Mouse (Mus musculus) stomach, embryonic 15.5 days (tissue): ENCODE measurements around the gene Mast2. TPM values are rescaled to one million over a fixed set of nuclear protein-coding genes. Genes with fewer than 3 reads are reported as not detected.

Experiments
- ATAC-seq: fragments of 200-750 bp; cut with Nextera tagmentation; 2 replicates; pipeline ENCODE4 v1.8.0; 2017; ENCODE audit warnings: low read depth, moderate number of reproducible peaks, moderate TSS enrichment; ENCODE audit not compliant: insufficient read depth, low FRiP score
- H3K27ac ChIP-seq: fragments of 300-500 bp; sonication (generic); 2 replicates; pipeline ENCODE4 v1.5.1; 2015; ENCODE audit warnings: mild to moderate bottlenecking, inconsistent platforms
- H3K27me3 ChIP-seq: fragments of 300-500 bp; sonication (generic); replicated peaks from 2 replicates; pipeline ENCODE4 v1.6.1; 2015; ENCODE audit warnings: inconsistent platforms
- H3K36me3 ChIP-seq: fragments of 300-500 bp; sonication (generic); 2 replicates; pipeline ENCODE4 v1.6.1; 2015; ENCODE audit warnings: inconsistent platforms
- H3K4me1 ChIP-seq: fragments of 300-500 bp; sonication (generic); 2 replicates; pipeline ENCODE4 v1.6.1; 2015; ENCODE audit warnings: inconsistent platforms
- H3K4me2 ChIP-seq: fragments of 300-500 bp; sonication (generic); 2 replicates; pipeline ENCODE4 v1.6.1; 2015; ENCODE audit warnings: mild to moderate bottlenecking, inconsistent platforms
- H3K4me3 ChIP-seq: fragments of 300-500 bp; sonication (generic); replicated peaks from 2 replicates; pipeline ENCODE4 v1.5.1; 2015; ENCODE audit warnings: inconsistent platforms
- H3K9ac ChIP-seq: fragments of 300-500 bp; sonication (generic); 2 replicates; pipeline ENCODE4 v1.6.1; 2015; ENCODE audit warnings: inconsistent platforms
- H3K9me3 ChIP-seq: fragments of 300-500 bp; sonication (generic); 2 replicates; pipeline ENCODE4 v1.6.1; 2016; ENCODE audit warnings: inconsistent platforms
- WGBS: fragments of 180-500 bp; shearing (Covaris S2); methylation state at CpG from one replicate; pipeline ENCODE4 v1.1.7; 2015; 5-methylcytosine and 5-hydroxymethylcytosine counted together
- polyA plus RNA-seq: library from polyadenylated mRNA; unstranded; fragments of >200 nt; fragmentation: Nextera tagmentation; extraction: Ambion mirVana; gene quantifications from 2 replicates; pipeline ENCODE4 v1.2.1, GENCODE M21; 2015

Mast2 gene
- polyA plus RNA-seq, 1 experiment from 2014 or later = 13.0 TPM

- H3K27ac ChIP-seq = no peak overlapping the region
- 88% methylated on average over 3 of the region's 3 CpGs for WGBS
- H3K9ac ChIP-seq = no peak overlapping the region
- 0 out of 2 replicates have a peak overlapping the region, but pooled peaks have one; percentile 58 for H3K4me2 ChIP-seq
- no peaks in the 10 kb centered on the region for H3K36me3 ChIP-seq
- no peak for ATAC-seq
- no peaks in the 10 kb centered on the region for H3K9me3 ChIP-seq
- peaks cover 6% of the 10 kb centered on the region for H3K4me1 ChIP-seq
- no peaks in the 10 kb centered on the region for H3K27me3 ChIP-seq
- H3K4me3 ChIP-seq = 0 out of 2 replicates have a peak overlapping the region, but pooled peaks have one; percentile 92
These were observed 2.0 kb downstream of the Mast2 start for GRCm38 (mm10) chr4:116461943-116462342.

GRCm38 (mm10) chr4:116451553-116451952 is 12.4 kb downstream of the Mast2 start:
- Histone ChIP-seq H3K4me2 (no peak overlapping the region), H3K36me3 (no peaks in the 10 kb centered on the region), H3K27me3 (no peaks in the 10 kb centered on the region), H3K27ac (no peak overlapping the region), H3K9me3 (no peaks in the 10 kb centered on the region), H3K4me3 (no peak overlapping the region), H3K4me1 (no peaks in the 10 kb centered on the region), H3K9ac (no peak overlapping the region)
- no peak for ATAC-seq

GRCm38 (mm10) chr4:116449951-116450350 is 14.0 kb downstream of the Mast2 start:
- H3K4me2 ChIP-seq = no peak overlapping the region
- no peaks in the 10 kb centered on the region for H3K27me3 ChIP-seq
- no peaks in the 10 kb centered on the region for H3K36me3 ChIP-seq
- no peaks in the 10 kb centered on the region for H3K9me3 ChIP-seq
- no peak overlapping the region for H3K4me3 ChIP-seq
- H3K4me1 ChIP-seq = no peaks in the 10 kb centered on the region
- H3K27ac ChIP-seq = no peak overlapping the region
- no peak overlapping the region for H3K9ac ChIP-seq
- no peak for ATAC-seq

GRCm38 (mm10) chr4:116448673-116449072 is 15.3 kb downstream of the Mast2 start:
- no peaks in the 10 kb centered on the region for H3K4me1 ChIP-seq
- ATAC-seq = no peak
- H3K9ac ChIP-seq = no peak overlapping the region
- no peaks in the 10 kb centered on the region for H3K9me3 ChIP-seq
- H3K27ac ChIP-seq = no peak overlapping the region
- H3K4me2 ChIP-seq = no peak overlapping the region
- 58% methylated on average over 8 of the region's 8 CpGs for WGBS
- no peak overlapping the region for H3K4me3 ChIP-seq
- no peaks in the 10 kb centered on the region for H3K27me3 ChIP-seq
- H3K36me3 ChIP-seq = no peaks in the 10 kb centered on the region

- H3K4me1 ChIP-seq = no peaks in the 10 kb centered on the region
- no peak overlapping the region for H3K27ac ChIP-seq
- no peaks in the 10 kb centered on the region for H3K9me3 ChIP-seq
- H3K27me3 ChIP-seq = no peaks in the 10 kb centered on the region
- H3K9ac ChIP-seq = no peak overlapping the region
- ATAC-seq = no peak
- H3K36me3 ChIP-seq = no peaks in the 10 kb centered on the region
- H3K4me3 ChIP-seq = no peak overlapping the region
- 95% methylated on average over 1 of the region's 1 CpGs for WGBS
- no peak overlapping the region for H3K4me2 ChIP-seq
These were observed 24.6 kb downstream of the Mast2 start for GRCm38 (mm10) chr4:116439383-116439782.

- Histone ChIP-seq H3K27ac (no peak overlapping the region), H3K9ac (no peak overlapping the region), H3K27me3 (no peaks in the 10 kb centered on the region), H3K4me3 (no peak overlapping the region), H3K9me3 (no peaks in the 10 kb centered on the region), H3K4me1 (no peaks in the 10 kb centered on the region), H3K36me3 (no peaks in the 10 kb centered on the region), H3K4me2 (no peak overlapping the region)
- ATAC-seq = no peak
These were observed 25.4 kb downstream of the Mast2 start for GRCm38 (mm10) chr4:116438561-116438960.

GRCm38 (mm10) chr4:116435626-116436025 is 28.4 kb downstream of the Mast2 start:
- H3K4me3 ChIP-seq = no peak overlapping the region
- no peaks in the 10 kb centered on the region for H3K9me3 ChIP-seq
- no peaks in the 10 kb centered on the region for H3K36me3 ChIP-seq
- no peak overlapping the region for H3K4me2 ChIP-seq
- no peak overlapping the region for H3K9ac ChIP-seq
- H3K27ac ChIP-seq = no peak overlapping the region
- H3K4me1 ChIP-seq = no peaks in the 10 kb centered on the region
- WGBS = 96% methylated on average over 4 of the region's 4 CpGs
- no peaks in the 10 kb centered on the region for H3K27me3 ChIP-seq
- ATAC-seq = no peak

- Histone ChIP-seq H3K27ac (no peak overlapping the region), H3K9ac (no peak overlapping the region), H3K27me3 (no peaks in the 10 kb centered on the region), H3K36me3 (peaks cover 2% of the 10 kb centered on the region; the same call in 1 of the 2 replicates), H3K4me1 (no peaks in the 10 kb centered on the region), H3K9me3 (no peaks in the 10 kb centered on the region), H3K4me2 (no peak overlapping the region), H3K4me3 (no peak overlapping the region)
- WGBS = 83% methylated on average over 1 of the region's 1 CpGs
- no peak for ATAC-seq
These were observed 41.8 kb downstream of the Mast2 start for GRCm38 (mm10) chr4:116422186-116422585.

GRCm38 (mm10) chr4:116421170-116421569 is 42.8 kb downstream of the Mast2 start:
- Histone ChIP-seq H3K4me2 (no peak overlapping the region), H3K9ac (no peak overlapping the region), H3K27me3 (no peaks in the 10 kb centered on the region), H3K4me1 (no peaks in the 10 kb centered on the region), H3K9me3 (no peaks in the 10 kb centered on the region), H3K36me3 (peaks cover 2% of the 10 kb centered on the region; the same call in 1 of the 2 replicates), H3K27ac (no peak overlapping the region), H3K4me3 (no peak overlapping the region)
- WGBS = 90% methylated on average over 3 of the region's 3 CpGs
- ATAC-seq = no peak

GRCm38 (mm10) chr4:116412993-116413392 is 51.0 kb downstream of the Mast2 start:
- 13% methylated on average over 1 of the region's 1 CpGs for whole genome bisulfite sequencing
- Histone ChIP-seq H3K27ac (no peak overlapping the region), H3K9me3 (no peaks in the 10 kb centered on the region), H3K36me3 (no peaks in the 10 kb centered on the region; the same call in 1 of the 2 replicates), H3K27me3 (no peaks in the 10 kb centered on the region), H3K4me1 (0 out of 2 replicates have a peak, but pooled peaks cover 4% of the 10 kb centered on the region), H3K9ac (no peak overlapping the region), H3K4me2 (no peak overlapping the region), H3K4me3 (no peak overlapping the region)
- no peak for ATAC-seq

- no peaks in the 10 kb centered on the region for H3K27me3 ChIP-seq
- H3K4me1 ChIP-seq = 0 out of 2 replicates have a peak, but pooled peaks cover 4% of the 10 kb centered on the region
- H3K4me2 ChIP-seq = no peak overlapping the region
- no peak; the same call in 1 of the 2 replicates for ATAC-seq
- no peak overlapping the region for H3K9ac ChIP-seq
- H3K4me3 ChIP-seq = no peak overlapping the region
- H3K9me3 ChIP-seq = no peaks in the 10 kb centered on the region
- H3K36me3 ChIP-seq = no peaks in the 10 kb centered on the region
- H3K27ac ChIP-seq = no peak overlapping the region
These were observed 52.6 kb downstream of the Mast2 start for GRCm38 (mm10) chr4:116411401-116411800.

GRCm38 (mm10) chr4:116406668-116407067 is 57.3 kb downstream of the Mast2 start:
- no peak for ATAC-seq
- no peaks in the 10 kb centered on the region for H3K9me3 ChIP-seq
- no peaks in the 10 kb centered on the region for H3K27me3 ChIP-seq
- H3K36me3 ChIP-seq = no peaks in the 10 kb centered on the region
- H3K27ac ChIP-seq = no peak overlapping the region
- 0 out of 2 replicates have a peak, but pooled peaks cover 3% of the 10 kb centered on the region for H3K4me1 ChIP-seq
- H3K9ac ChIP-seq = no peak overlapping the region
- WGBS = 85% methylated on average over 2 of the region's 2 CpGs
- H3K4me2 ChIP-seq = no peak overlapping the region
- no peak overlapping the region for H3K4me3 ChIP-seq

- H3K27me3 ChIP-seq = no peaks in the 10 kb centered on the region
- H3K4me2 ChIP-seq = peak overlapping the region; percentile 35; the same call in 1 of the 2 replicates
- ATAC-seq = no peak
- no peak overlapping the region for H3K9ac ChIP-seq
- H3K27ac ChIP-seq = no peak overlapping the region
- 0 out of 2 replicates have a peak, but pooled peaks cover 3% of the 10 kb centered on the region for H3K4me1 ChIP-seq
- no peaks in the 10 kb centered on the region for H3K36me3 ChIP-seq
- no peaks in the 10 kb centered on the region for H3K9me3 ChIP-seq
- WGBS = 51% methylated on average over 8 of the region's 8 CpGs
- H3K4me3 ChIP-seq = no peak overlapping the region
These were observed 58.0 kb downstream of the Mast2 start for GRCm38 (mm10) chr4:116405955-116406351.
